Mouse (Mus musculus): ENCODE measurements at regions not wholly inside any gene's neighbourhood (a gene's known extent, or its start where the extent isn't known, plus 50 kb on each side); places are given as distances from the start of the nearest gene placed in this dataset.

DNA sequence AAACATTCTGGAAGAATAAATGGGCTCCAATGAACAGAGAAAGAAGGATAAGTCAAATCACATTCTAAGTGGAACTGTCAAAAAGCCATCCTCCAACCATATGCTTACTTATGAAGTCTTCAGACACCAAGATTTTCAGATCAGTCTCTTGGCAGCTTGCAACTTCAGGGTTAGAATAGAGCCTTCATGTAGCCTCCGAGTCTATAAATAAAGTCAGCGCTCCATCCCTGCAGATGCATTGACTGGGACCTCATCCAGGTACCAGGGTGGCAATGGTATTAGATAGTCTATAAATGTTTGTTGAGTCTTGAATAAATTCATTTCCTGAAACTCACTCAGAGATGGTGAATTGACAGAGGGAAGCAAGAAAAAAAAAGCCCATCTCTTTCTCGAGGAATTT is 107.2 kb upstream of the Eepd1 start:
- DNase-seq: peak; percentile 25

DNA sequence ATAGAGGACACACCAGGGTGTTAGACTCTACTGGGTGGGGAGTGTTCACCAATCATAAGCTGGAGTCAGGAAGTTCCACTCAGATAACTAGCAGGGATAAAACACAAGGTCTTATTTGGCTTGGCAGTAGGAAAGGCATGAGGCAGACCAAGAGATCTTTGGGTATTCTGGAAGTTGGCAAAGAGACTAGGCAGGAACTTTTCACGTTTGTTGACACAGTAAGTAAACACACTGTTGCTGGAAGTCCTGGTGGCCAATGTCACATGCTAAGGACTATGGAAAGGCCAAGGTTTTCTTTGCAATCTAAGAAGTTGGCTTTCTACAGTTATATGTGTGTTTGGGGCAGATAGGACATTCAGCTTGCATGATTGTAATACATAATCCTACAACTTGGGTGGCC is 105.1 kb upstream of the Eepd1 start:
- DNase-seq: no peak

GRCm38 (mm10) chr9:25377771-25378747 is 103.3 kb upstream of the Eepd1 start:
- DNase-seq: no peak

- DNase-seq: no peak
Measured at GRCm38 (mm10) chr9:25385333-25385732, 96.0 kb upstream of the Eepd1 start.

- no peak for DNase-seq
Measured at GRCm38 (mm10) chr9:25387876-25388650, 93.3 kb upstream of the Eepd1 start.

- no peak for DNase-seq
Measured at GRCm38 (mm10) chr9:25389351-25389750, 92.0 kb upstream of the Eepd1 start.

DNA sequence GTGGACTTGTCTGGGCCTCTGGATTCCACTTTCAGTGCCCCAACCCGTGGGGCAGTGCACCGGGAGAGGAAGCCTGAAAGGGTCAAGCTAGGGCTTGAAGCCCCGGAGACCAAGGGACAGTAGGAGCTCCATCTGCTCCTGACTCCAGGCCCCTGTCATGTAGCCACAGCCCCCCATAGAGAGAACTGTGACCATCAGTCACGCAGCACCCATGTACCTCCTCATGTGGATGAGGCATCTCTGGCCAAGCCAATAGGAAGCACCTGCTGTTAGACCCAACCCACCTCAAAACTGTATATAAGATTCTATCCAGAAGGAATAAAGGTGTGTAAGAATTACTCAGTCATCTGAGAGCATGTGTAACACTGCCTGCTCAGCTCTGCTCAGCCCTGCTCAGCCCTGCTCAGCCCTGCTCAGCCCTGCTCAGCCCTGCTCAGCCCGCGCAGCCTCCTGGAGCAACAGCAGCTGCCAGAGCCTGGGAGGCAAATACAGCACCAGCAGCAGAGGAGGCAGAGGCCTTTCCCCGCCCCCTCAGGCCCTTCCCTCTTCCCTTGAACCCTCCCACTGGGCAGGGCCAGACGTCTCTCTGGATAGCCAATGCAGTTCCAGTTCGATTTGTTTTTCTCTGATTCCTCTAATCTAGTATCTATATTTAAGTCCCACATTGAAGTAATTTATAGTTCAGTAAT is 80.6 kb upstream of the Eepd1 start:
- DNase-seq: peak; percentile 41

DNA sequence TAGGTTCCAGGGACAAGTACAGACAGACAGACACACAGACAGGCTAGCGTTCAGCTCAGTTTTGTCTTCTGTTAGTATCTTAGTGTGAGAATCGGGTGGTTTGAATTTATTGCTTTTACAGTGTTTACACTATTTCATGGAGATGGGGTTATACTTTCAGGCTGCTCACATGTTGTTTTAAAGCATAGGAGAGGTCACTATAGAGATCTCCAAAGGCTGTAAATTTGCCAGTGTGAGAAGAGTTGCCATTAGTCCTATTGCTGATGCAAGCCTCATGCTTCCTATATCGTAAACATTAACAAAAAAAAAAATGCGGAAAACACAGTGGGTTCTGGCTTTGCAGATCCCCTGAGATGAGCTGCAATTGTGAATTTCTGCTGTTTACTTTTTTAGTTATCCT is 75.5 kb upstream of the Eepd1 start:
- no peak for DNase-seq

- peak; percentile 71 for DNase-seq
Measured at GRCm38 (mm10) chr9:25408518-25408917, 72.8 kb upstream of the Eepd1 start.

- DNase-seq: no peak
Measured at GRCm38 (mm10) chr9:25409729-25410128, 71.6 kb upstream of the Eepd1 start.

DNA sequence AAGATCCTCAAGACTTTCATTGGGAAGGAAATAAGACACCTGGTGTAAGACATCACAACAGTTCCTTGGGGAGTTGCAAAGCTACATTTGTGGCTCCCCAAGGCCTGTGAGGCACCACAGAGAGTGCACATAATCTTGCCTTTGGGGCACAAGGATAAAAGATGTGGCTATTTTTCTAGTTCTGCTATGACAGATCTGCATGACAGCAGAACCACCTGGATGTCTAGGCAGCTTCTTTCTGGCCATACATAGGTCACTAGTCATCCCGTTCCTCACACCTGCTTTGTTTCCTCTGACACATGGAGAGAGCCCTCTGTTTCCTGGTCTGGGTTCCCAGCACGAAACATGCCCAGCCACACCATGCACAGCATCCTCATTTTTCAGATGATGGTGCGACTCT is 67.5 kb upstream of the Eepd1 start:
- DNase-seq: no peak

GRCm38 (mm10) chr9:25414315-25414714 is 67.0 kb upstream of the Eepd1 start:
- no peak for DNase-seq

DNA sequence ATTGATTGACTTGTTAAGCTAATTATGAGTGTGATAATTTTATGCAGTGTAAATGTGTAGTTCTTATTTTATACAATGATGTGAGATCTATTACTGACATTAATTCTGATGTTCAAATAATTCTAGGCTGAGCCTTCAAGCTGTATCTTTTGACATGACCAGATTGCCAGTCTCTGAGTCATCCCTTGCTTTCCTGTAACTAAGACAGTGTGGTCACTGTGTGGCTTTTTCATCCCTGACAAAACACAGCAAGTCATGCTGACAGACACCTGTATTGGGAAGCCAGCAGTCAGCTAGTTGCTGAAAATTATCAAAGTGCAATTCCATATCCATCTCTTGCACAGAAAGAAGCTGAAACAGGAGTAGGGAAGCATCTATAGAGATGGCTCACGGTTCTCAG is 54.4 kb upstream of the Eepd1 start:
- DNase-seq: no peak

- peak; percentile 44 for DNase-seq
Measured at GRCm38 (mm10) chr9:25429450-25430213, 51.7 kb upstream of the Eepd1 start.
